Mouse (Mus musculus): ENCODE measurements around the gene Otulin. TPM values are rescaled to one million over a fixed set of nuclear protein-coding genes. Genes with fewer than 3 reads are reported as not detected.

The Otulin gene
- polyA plus RNA-seq, 1 experiment from 2014 or later = 12.3 TPM

DNA sequence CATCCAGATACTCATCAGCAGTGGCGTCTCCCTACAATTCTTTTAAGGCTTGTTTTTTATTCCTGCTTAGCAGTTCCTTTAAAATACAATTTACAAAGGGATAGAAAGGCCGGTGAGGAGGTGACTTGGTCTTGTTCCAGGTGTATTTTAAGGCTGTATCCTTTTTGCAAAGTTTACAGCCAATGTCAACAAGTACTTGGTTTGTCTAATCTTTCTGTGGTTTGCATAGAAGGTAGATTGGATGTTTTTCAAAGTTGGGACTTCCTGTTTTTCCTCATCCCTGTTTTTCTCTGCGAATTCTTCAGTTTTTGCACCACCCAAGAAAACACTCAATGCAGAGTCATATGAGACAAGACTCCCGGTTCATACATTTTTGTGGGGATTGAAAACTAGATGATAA, 101.6 kb downstream of the Otulin start:
- Histone ChIP-seq H3K27ac (ENCODE audit: low read depth, low read length) (no peak overlapping the region), H3K9me3 (ENCODE audit: control insufficient read depth, low read length) (no peaks in the 10 kb centered on the region), H3K4me1 (ENCODE audit: control insufficient read depth, insufficient read depth, low read depth, low read length) (peaks cover 3% of the 10 kb centered on the region), H3K4me3 (ENCODE audit: low read length) (no peak overlapping the region), H3K27me3 (replicated peaks; ENCODE audit: control insufficient read depth, insufficient read depth, low read length) (no peaks in the 10 kb centered on the region), H3K4me2 (ENCODE audit: low read length) (no peak overlapping the region), H3K9ac (ENCODE audit: low read depth, low read length) (no peak overlapping the region), H3K36me3 (ENCODE audit: control insufficient read depth, insufficient read depth, low read length) (no peaks in the 10 kb centered on the region)
- WGBS = 85% methylated on average over 4 of the region's 4 CpGs
- ATAC-seq = no peak

GRCm38 (mm10) chr15:27525233-27526005, 105.1 kb downstream of the Otulin start:
- Histone ChIP-seq H3K27ac (ENCODE audit: low read depth, low read length) (peak overlapping the region; percentile 21; the same call in 1 of the 2 replicates), H3K4me1 (ENCODE audit: control insufficient read depth, insufficient read depth, low read depth, low read length) (peaks cover 3% of the 10 kb centered on the region), H3K9me3 (ENCODE audit: control insufficient read depth, low read length) (no peaks in the 10 kb centered on the region), H3K4me3 (ENCODE audit: low read length) (no peak overlapping the region), H3K4me2 (ENCODE audit: low read length) (no peak overlapping the region), H3K36me3 (ENCODE audit: control insufficient read depth, insufficient read depth, low read length) (no peaks in the 10 kb centered on the region), H3K9ac (ENCODE audit: low read depth, low read length) (no peak overlapping the region), H3K27me3 (replicated peaks; ENCODE audit: control insufficient read depth, insufficient read depth, low read length) (no peaks in the 10 kb centered on the region)
- 72% methylated on average over 12 of the region's 12 CpGs for WGBS
- 0 out of 2 replicates have a peak, but pooled peaks have one; percentile 26 for ATAC-seq

DNA sequence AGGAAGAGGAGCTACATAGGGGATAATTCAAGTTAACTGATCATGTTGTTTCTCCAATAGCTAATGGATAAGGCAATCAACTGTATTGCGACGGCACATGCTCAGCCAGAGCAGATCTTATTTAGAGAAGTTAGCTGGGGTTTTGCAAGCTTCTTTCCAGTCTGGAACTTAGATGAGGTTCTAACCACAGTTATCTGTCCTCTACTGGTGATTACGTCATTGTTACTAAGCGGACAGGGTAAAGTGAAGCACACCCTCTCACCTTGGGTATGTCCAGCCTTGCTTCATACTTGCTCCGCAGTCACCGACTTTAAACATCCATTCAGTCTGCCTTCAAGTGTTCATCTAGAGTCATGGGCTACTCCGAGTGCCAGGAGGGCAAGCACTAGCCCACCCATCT, 110.6 kb downstream of the Otulin start:
- Histone ChIP-seq H3K27me3 (replicated peaks; ENCODE audit: control insufficient read depth, insufficient read depth, low read length) (no peaks in the 10 kb centered on the region), H3K36me3 (ENCODE audit: control insufficient read depth, insufficient read depth, low read length) (no peaks in the 10 kb centered on the region), H3K4me3 (ENCODE audit: low read length) (no peak overlapping the region), H3K4me2 (ENCODE audit: low read length) (no peak overlapping the region), H3K9me3 (ENCODE audit: control insufficient read depth, low read length) (no peaks in the 10 kb centered on the region), H3K4me1 (ENCODE audit: control insufficient read depth, insufficient read depth, low read depth, low read length) (peaks cover 4% of the 10 kb centered on the region), H3K27ac (ENCODE audit: low read depth, low read length) (no peak overlapping the region), H3K9ac (ENCODE audit: low read depth, low read length) (no peak overlapping the region)
- 92% methylated on average over 7 of the region's 7 CpGs for WGBS
- no peak for ATAC-seq

DNA sequence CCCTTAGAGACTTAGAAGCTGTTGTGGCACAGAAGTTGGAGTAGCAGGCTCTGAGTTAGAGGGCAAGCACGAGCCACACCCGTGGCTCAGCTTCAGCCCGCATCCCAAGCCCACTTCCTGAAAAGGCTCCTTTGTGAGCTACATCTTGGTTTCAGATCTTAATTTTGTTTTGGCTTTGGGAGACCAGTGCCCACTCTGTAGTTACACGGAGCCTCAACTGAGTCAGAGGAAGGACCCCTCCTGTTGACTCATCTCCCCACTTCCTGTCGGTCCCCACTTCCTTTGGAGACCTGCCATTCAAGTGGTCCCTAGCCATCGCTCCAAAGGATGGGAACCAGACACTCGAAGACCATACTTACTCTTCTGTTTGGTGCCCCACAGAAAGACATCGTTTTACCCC, 112.5 kb downstream of the Otulin start:
- WGBS = 88% methylated on average over 8 of the region's 8 CpGs
- ATAC-seq = no peak

DNA sequence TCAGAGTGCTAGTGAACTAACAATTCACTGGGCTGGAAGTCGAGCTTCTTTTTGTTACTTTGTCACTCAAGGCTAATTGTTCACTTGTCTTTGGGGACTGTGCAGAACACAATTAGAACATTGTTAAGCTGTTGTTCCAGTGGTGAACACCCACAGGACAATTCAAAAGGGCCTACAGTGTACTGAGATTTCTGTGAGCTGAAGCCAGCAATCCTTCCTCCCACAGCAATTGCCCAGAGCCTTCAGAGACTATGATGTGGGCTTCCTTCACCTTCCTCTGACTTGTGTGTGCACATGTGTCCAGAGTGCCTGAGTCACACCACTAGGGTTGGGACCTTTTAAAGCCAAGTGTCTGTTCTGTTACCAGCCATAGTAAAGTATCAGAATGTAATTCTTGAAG, 113.6 kb downstream of the Otulin start:
- 19% methylated on average over 1 of the region's 1 CpGs for WGBS
- H3K27ac ChIP-seq (ENCODE audit: low read depth, low read length) = no peak overlapping the region

More for the DNA sequence above, 112.5 kb downstream of the Otulin start:
- H3K4me1 ChIP-seq (ENCODE audit: control insufficient read depth, insufficient read depth, low read depth, low read length) = peaks cover 6% of the 10 kb centered on the region; the same call in 1 of the 2 replicates
- H3K36me3 ChIP-seq (ENCODE audit: control insufficient read depth, insufficient read depth, low read length) = no peaks in the 10 kb centered on the region
- no peak overlapping the region for H3K27ac ChIP-seq (ENCODE audit: low read depth, low read length)
- H3K9me3 ChIP-seq (ENCODE audit: control insufficient read depth, low read length) = no peaks in the 10 kb centered on the region
- no peak overlapping the region for H3K4me2 ChIP-seq (ENCODE audit: low read length)
- no peaks in the 10 kb centered on the region for H3K27me3 ChIP-seq (replicated peaks; ENCODE audit: control insufficient read depth, insufficient read depth, low read length)
- no peak overlapping the region for H3K4me3 ChIP-seq (ENCODE audit: low read length)
- H3K9ac ChIP-seq (ENCODE audit: low read depth, low read length) = no peak overlapping the region

DNA sequence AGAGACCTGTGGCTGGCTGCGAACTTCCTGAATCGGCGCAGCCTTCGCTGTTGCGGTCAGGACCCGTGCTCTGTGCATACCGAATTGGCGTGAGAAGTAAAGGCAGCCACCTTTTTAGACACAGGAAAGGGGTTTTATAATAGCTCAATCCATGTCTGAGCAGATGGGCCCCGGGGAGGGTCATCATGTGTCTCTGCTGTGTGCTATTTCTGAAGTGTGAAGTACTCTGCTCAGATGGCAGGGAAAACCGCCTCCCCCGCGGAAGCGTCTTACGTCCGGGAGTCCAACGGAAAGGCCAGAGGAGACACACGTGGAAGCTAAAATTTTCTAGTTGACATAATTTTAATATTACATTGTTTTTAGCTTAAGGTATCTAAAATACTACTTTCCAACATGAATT, 121.5 kb downstream of the Otulin start:
- Histone ChIP-seq H3K36me3 (ENCODE audit: control insufficient read depth, insufficient read depth, low read length) (no peaks in the 10 kb centered on the region), H3K9me3 (ENCODE audit: control insufficient read depth, low read length) (no peaks in the 10 kb centered on the region), H3K4me1 (ENCODE audit: control insufficient read depth, insufficient read depth, low read depth, low read length) (peaks cover 4% of the 10 kb centered on the region), H3K9ac (ENCODE audit: low read depth, low read length) (no peak overlapping the region), H3K4me3 (ENCODE audit: low read length) (no peak overlapping the region), H3K4me2 (ENCODE audit: low read length) (no peak overlapping the region), H3K27ac (ENCODE audit: low read depth, low read length) (no peak overlapping the region), H3K27me3 (replicated peaks; ENCODE audit: control insufficient read depth, insufficient read depth, low read length) (no peaks in the 10 kb centered on the region)
- 91% methylated on average over 17 of the region's 17 CpGs for WGBS
- ATAC-seq = no peak

More for the DNA sequence above, 113.6 kb downstream of the Otulin start:
- no peak for ATAC-seq
- H3K27me3 ChIP-seq (replicated peaks; ENCODE audit: control insufficient read depth, insufficient read depth, low read length) = no peaks in the 10 kb centered on the region
- no peak overlapping the region for H3K4me2 ChIP-seq (ENCODE audit: low read length)
- H3K36me3 ChIP-seq (ENCODE audit: control insufficient read depth, insufficient read depth, low read length) = no peaks in the 10 kb centered on the region
- H3K4me1 ChIP-seq (ENCODE audit: control insufficient read depth, insufficient read depth, low read depth, low read length) = peaks cover 6% of the 10 kb centered on the region; the same call in 1 of the 2 replicates
- no peak overlapping the region for H3K4me3 ChIP-seq (ENCODE audit: low read length)
- H3K9me3 ChIP-seq (ENCODE audit: control insufficient read depth, low read length) = no peaks in the 10 kb centered on the region
- no peak overlapping the region for H3K9ac ChIP-seq (ENCODE audit: low read depth, low read length)

DNA sequence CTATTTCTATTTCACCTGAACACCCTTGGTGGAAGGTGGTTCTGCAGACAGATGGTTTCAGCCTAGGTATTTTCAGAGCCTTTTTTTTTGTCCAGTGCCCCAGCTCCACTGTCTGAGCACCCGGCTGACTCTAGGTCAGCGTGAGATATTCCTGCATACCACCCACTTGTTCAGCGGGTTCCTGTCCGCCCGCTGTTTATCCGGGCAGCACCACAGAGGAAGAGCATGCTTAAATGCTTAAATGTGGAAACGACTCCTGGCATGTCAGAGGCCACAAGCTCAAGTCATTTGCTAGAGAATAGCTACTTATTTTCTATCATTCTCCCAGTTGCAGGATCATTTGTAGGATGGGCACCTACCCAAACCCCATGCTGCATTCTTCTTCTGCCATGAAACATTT, 122.3 kb downstream of the Otulin start:
- Histone ChIP-seq H3K9me3 (ENCODE audit: control insufficient read depth, low read length) (no peaks in the 10 kb centered on the region), H3K36me3 (ENCODE audit: control insufficient read depth, insufficient read depth, low read length) (no peaks in the 10 kb centered on the region), H3K4me3 (ENCODE audit: low read length) (no peak overlapping the region), H3K27me3 (replicated peaks; ENCODE audit: control insufficient read depth, insufficient read depth, low read length) (no peaks in the 10 kb centered on the region), H3K4me1 (ENCODE audit: control insufficient read depth, insufficient read depth, low read depth, low read length) (peaks cover 7% of the 10 kb centered on the region), H3K9ac (ENCODE audit: low read depth, low read length) (no peak overlapping the region), H3K27ac (ENCODE audit: low read depth, low read length) (no peak overlapping the region), H3K4me2 (ENCODE audit: low read length) (no peak overlapping the region)
- ATAC-seq = no peak
- 92% methylated on average over 7 of the region's 7 CpGs for WGBS

DNA sequence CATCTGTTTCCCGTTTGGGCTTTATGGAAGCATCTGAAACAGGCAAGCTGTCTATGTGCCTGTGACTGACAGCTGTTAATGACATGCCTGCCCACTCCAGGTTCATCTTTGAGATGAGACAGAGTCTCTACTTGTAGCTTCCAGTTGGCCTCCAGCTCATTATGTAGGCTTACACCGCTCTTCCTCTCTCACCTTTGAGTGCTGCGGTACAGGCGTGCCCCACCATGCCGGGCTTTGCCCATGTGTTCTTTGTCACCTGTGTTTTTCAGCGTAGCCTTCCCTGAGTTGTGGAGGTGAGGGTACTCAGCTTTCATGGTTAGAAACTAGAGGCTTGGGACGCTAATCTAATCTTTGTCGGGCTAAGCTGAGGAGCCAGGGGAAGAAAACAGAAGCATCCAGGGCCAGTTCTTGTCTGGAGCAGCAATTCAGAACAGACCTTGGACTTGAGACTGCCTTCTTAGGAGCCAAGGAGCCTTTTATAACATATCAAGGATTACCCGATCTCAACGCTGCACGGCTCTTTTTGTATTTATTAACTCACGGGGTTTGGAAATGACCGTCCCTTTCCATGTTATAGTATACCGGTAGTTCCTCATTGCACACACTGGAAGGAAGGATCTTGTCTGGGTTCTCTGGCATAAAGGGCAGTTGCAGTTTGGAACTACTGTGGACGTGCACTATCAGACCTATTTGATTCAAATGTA, 123.4 kb downstream of the Otulin start:
- H3K9ac ChIP-seq (ENCODE audit: low read depth, low read length) = no peak overlapping the region
- WGBS = 92% methylated on average over 15 of the region's 15 CpGs
- no peaks in the 10 kb centered on the region for H3K9me3 ChIP-seq (ENCODE audit: control insufficient read depth, low read length)
- no peak for ATAC-seq
- H3K4me3 ChIP-seq (ENCODE audit: low read length) = no peak overlapping the region
- H3K27me3 ChIP-seq (replicated peaks; ENCODE audit: control insufficient read depth, insufficient read depth, low read length) = no peaks in the 10 kb centered on the region
- peaks cover 5% of the 10 kb centered on the region for H3K4me1 ChIP-seq (ENCODE audit: control insufficient read depth, insufficient read depth, low read depth, low read length)
- no peak overlapping the region for H3K27ac ChIP-seq (ENCODE audit: low read depth, low read length)
- H3K36me3 ChIP-seq (ENCODE audit: control insufficient read depth, insufficient read depth, low read length) = no peaks in the 10 kb centered on the region
- H3K4me2 ChIP-seq (ENCODE audit: low read length) = no peak overlapping the region

GRCm38 (mm10) chr15:27506127-27506886, 124.2 kb downstream of the Otulin start:
- 70% methylated on average over 5 of the region's 5 CpGs for WGBS
- no peaks in the 10 kb centered on the region for H3K9me3 ChIP-seq (ENCODE audit: control insufficient read depth, low read length)
- no peak for ATAC-seq
- H3K36me3 ChIP-seq (ENCODE audit: control insufficient read depth, insufficient read depth, low read length) = no peaks in the 10 kb centered on the region
- no peak overlapping the region for H3K4me2 ChIP-seq (ENCODE audit: low read length)
- H3K9ac ChIP-seq (ENCODE audit: low read depth, low read length) = no peak overlapping the region
- H3K27ac ChIP-seq (ENCODE audit: low read depth, low read length) = no peak overlapping the region
- H3K27me3 ChIP-seq (replicated peaks; ENCODE audit: control insufficient read depth, insufficient read depth, low read length) = no peaks in the 10 kb centered on the region
- no peak overlapping the region for H3K4me3 ChIP-seq (ENCODE audit: low read length)
- H3K4me1 ChIP-seq (ENCODE audit: control insufficient read depth, insufficient read depth, low read depth, low read length) = peaks cover 5% of the 10 kb centered on the region
